Mouse (Mus musculus) limb, embryonic 10.5 days (tissue): ENCODE measurements around the gene Olfml2b. TPM values are rescaled to one million over a fixed set of nuclear protein-coding genes. Genes with fewer than 3 reads are reported as not detected.

Source experiments
- DNase-seq: peaks from one replicate; pipeline ENCODE4 v3.0.0-alpha.2; 2017; ENCODE audit warnings: low spot score
- H3K27ac ChIP-seq: fragments of 300-500 bp; sonication (generic); 2 replicates; pipeline ENCODE4 v1.5.1; 2016; ENCODE audit warnings: mild to moderate bottlenecking
- H3K27me3 ChIP-seq: fragments of 300-500 bp; sonication (generic); 2 replicates; pipeline ENCODE4 v1.6.1; 2016; ENCODE audit warnings: low read depth, mild to moderate bottlenecking; ENCODE audit not compliant: poor library complexity, severe bottlenecking
- H3K36me3 ChIP-seq: fragments of 300-500 bp; sonication (generic); 2 replicates; pipeline ENCODE4 v1.6.1; 2016; ENCODE audit warnings: mild to moderate bottlenecking, moderate library complexity
- H3K4me1 ChIP-seq: fragments of 300-500 bp; sonication (generic); 2 replicates; pipeline ENCODE4 v1.6.1; 2016
- H3K4me3 ChIP-seq: fragments of 300-500 bp; sonication (generic); 2 replicates; pipeline ENCODE4 v1.5.1; 2016; ENCODE audit warnings: mild to moderate bottlenecking, moderate library complexity
- H3K9me3 ChIP-seq: fragments of 300-500 bp; sonication (generic); replicated peaks from 2 replicates; pipeline ENCODE4 v1.6.1; 2016; ENCODE audit warnings: mild to moderate bottlenecking
- WGBS: fragments of 180-500 bp; shearing (Covaris S2); methylation state at CpG from one replicate; pipeline ENCODE4 v1.1.7; 2016; 5-methylcytosine and 5-hydroxymethylcytosine counted together
- polyA plus RNA-seq: library from polyadenylated mRNA; unstranded; fragments of >200 nt; fragmentation: Nextera tagmentation; extraction: Ambion mirVana; gene quantifications from 2 replicates; pipeline ENCODE4 v1.2.1, GENCODE M21; 2016

Gene Olfml2b
- polyA plus RNA-seq, 1 experiment from 2014 or later, result 8.1 TPM

- WGBS, result 72% methylated on average over 15 of the region's 15 CpGs
- no peak overlapping the region for H3K27ac ChIP-seq
- DNase-seq, result peak; percentile 38
These were observed 7.8 kb downstream of the Olfml2b start for GRCm38 (mm10) chr1:170651989-170652740.

DNA sequence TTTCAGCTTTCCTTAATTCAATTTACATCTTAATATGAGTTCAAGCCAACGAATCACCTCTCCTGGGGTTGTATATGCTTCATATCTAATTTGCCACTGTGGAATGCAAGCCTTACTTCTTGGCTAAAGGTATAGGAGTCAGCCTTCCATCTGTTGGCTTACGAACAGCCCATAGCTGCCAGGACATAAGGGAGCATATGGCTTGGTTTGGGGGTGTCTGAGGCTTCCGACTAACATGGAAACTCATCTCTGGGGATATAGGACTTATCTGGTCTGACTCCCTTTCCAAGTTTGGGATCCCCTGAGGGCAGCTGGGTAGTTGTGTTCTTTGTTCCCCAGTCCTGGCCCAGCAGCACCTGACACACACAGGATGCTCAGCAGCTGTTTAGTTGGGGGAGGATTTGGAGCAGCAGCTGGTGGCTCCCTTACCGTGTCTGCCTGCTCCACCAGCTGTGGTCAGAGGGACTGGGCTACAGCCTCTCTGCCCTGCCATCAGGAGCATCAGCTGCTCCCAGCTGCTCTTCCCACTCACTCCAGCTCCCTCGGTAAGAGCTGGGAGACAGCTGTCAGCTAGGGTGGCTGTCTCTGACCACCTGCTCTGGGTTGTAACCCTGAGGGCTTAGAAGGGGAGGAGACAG is 11.1 kb downstream of the Olfml2b start:
- Histone ChIP-seq H3K4me1 (peaks cover 30% of the 10 kb centered on the region), H3K9me3 (no peaks in the 10 kb centered on the region), H3K36me3 (no peaks in the 10 kb centered on the region), H3K27me3 (no peaks in the 10 kb centered on the region), H3K4me3 (no peak overlapping the region), H3K27ac (no peak overlapping the region)
- DNase-seq, result no peak
- WGBS, result 66% methylated on average over 5 of the region's 5 CpGs

More at GRCm38 (mm10) chr1:170651989-170652740, 7.8 kb downstream of the Olfml2b start:
- H3K36me3 ChIP-seq, result no peaks in the 10 kb centered on the region
- H3K27me3 ChIP-seq, result no peaks in the 10 kb centered on the region
- peaks cover 26% of the 10 kb centered on the region for H3K4me1 ChIP-seq
- H3K9me3 ChIP-seq, result no peaks in the 10 kb centered on the region
- no peak overlapping the region for H3K4me3 ChIP-seq

GRCm38 (mm10) chr1:170656518-170657227 is 12.3 kb downstream of the Olfml2b start:
- no peak for DNase-seq
- Histone ChIP-seq H3K9me3 (no peaks in the 10 kb centered on the region), H3K27me3 (no peaks in the 10 kb centered on the region), H3K4me3 (no peak overlapping the region), H3K4me1 (peaks cover 26% of the 10 kb centered on the region), H3K36me3 (no peaks in the 10 kb centered on the region), H3K27ac (no peak overlapping the region)
- WGBS, result 76% methylated on average over 11 of the region's 11 CpGs

- Histone ChIP-seq H3K4me1 (peaks cover 22% of the 10 kb centered on the region), H3K27me3 (no peaks in the 10 kb centered on the region), H3K36me3 (no peaks in the 10 kb centered on the region), H3K9me3 (no peaks in the 10 kb centered on the region), H3K4me3 (no peak overlapping the region), H3K27ac (peak overlapping the region; percentile 42; the same call in 1 of the 2 replicates)
- WGBS, result 45% methylated on average over 2 of the region's 2 CpGs
- no peak for DNase-seq
These were observed 12.8 kb downstream of the Olfml2b start for GRCm38 (mm10) chr1:170657228-170657521.

DNA sequence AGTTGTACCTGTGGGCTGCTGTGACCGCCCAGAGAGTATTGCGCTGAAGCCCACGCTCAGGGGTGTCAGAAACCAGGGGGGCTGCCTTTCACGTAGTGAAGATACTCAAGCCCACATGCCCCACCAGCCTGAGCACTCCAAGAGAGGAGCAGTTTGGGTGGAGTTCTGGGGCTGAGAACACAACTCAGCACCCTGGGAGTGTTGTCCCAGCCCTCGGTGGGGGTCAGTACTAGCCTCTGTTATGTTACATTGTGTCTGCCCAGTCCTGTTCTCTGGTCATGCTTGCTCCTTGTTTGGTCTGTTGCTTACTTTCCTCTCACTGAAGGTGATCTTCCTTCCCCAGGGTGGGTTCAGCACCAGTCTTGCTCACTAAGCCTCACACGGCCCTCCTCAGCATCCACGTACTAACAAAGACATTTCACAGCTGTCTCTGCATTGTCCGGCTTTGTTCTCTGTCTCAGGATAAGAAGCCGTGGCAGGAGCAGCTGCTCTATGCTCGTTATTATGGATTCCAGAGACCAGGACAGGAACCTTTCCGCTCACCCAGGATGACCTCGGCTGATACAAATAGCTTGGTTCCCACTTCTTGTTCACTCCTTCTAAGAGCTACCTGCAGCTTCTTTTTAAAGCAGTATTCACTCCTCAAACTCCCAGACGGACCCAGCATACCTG is 13.4 kb downstream of the Olfml2b start:
- Histone ChIP-seq H3K9me3 (no peaks in the 10 kb centered on the region), H3K27ac (peak overlapping the region; percentile 42; the same call in 1 of the 2 replicates), H3K4me3 (no peak overlapping the region), H3K27me3 (no peaks in the 10 kb centered on the region), H3K36me3 (peaks cover 4% of the 10 kb centered on the region), H3K4me1 (peaks cover 20% of the 10 kb centered on the region)
- 78% methylated on average over 13 of the region's 13 CpGs for WGBS
- no peak for DNase-seq

- no peak overlapping the region for H3K4me3 ChIP-seq
- WGBS, result 89% methylated on average over 13 of the region's 13 CpGs
- H3K4me1 ChIP-seq, result peaks cover 20% of the 10 kb centered on the region
- H3K9me3 ChIP-seq, result no peaks in the 10 kb centered on the region
- no peak overlapping the region for H3K27ac ChIP-seq
- DNase-seq, result no peak
- H3K36me3 ChIP-seq, result peaks cover 4% of the 10 kb centered on the region
- no peaks in the 10 kb centered on the region for H3K27me3 ChIP-seq
These were observed 14.9 kb downstream of the Olfml2b start for GRCm38 (mm10) chr1:170659260-170659659.

- no peak overlapping the region for H3K27ac ChIP-seq
- H3K4me3 ChIP-seq, result no peak overlapping the region
- H3K27me3 ChIP-seq, result no peaks in the 10 kb centered on the region
- no peaks in the 10 kb centered on the region for H3K9me3 ChIP-seq
- peaks cover 13% of the 10 kb centered on the region for H3K36me3 ChIP-seq
- no peak for DNase-seq
- WGBS, result 89% methylated on average over 11 of the region's 11 CpGs
- H3K4me1 ChIP-seq, result no peaks in the 10 kb centered on the region
These were observed 20.4 kb downstream of the Olfml2b start for GRCm38 (mm10) chr1:170664620-170665185.

- Histone ChIP-seq H3K27me3 (no peaks in the 10 kb centered on the region), H3K27ac (no peak overlapping the region), H3K4me3 (no peak overlapping the region), H3K9me3 (no peaks in the 10 kb centered on the region), H3K4me1 (no peaks in the 10 kb centered on the region), H3K36me3 (peaks cover 17% of the 10 kb centered on the region)
- WGBS, result 88% methylated on average over 7 of the region's 7 CpGs
- DNase-seq, result no peak
These were observed 20.9 kb downstream of the Olfml2b start for GRCm38 (mm10) chr1:170665200-170665599.

DNA sequence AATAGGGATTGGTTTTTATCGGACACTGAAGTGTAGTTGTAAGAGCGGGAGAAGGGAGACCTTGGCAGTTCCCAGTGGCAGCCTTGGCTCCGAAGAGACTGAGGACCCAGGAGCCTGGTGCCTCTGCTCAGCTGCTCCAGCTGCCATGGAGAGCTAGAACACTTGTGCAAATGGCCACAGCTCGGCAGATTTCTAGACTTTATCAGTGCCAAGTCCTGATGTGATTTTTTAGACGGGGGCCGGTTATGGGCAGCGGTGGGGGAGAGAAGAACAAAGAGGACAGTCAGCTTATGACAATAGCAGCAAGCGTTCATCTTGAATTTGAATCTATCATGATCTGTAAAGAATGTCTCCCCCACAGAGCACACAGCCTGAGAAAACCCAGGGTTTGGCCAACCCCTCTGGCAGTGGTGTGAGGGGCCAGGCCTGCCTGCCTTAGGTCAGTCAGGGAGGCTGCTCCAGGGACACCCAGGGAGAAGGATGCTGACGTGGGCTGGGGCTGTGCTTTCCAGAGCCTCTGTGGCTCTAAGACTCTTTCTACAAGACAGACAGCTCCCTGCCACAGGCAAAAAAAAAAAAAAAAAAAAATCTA is 29.9 kb downstream of the Olfml2b start:
- peaks cover 9% of the 10 kb centered on the region; the same call in 1 of the 2 replicates for H3K36me3 ChIP-seq
- peaks cover 9% of the 10 kb centered on the region; the same call in 1 of the 2 replicates for H3K4me1 ChIP-seq
- no peak for DNase-seq
- H3K27me3 ChIP-seq, result no peaks in the 10 kb centered on the region
- no peaks in the 10 kb centered on the region for H3K9me3 ChIP-seq
- no peak overlapping the region for H3K4me3 ChIP-seq
- WGBS, result 87% methylated on average over 9 of the region's 9 CpGs
- H3K27ac ChIP-seq, result no peak overlapping the region

DNA sequence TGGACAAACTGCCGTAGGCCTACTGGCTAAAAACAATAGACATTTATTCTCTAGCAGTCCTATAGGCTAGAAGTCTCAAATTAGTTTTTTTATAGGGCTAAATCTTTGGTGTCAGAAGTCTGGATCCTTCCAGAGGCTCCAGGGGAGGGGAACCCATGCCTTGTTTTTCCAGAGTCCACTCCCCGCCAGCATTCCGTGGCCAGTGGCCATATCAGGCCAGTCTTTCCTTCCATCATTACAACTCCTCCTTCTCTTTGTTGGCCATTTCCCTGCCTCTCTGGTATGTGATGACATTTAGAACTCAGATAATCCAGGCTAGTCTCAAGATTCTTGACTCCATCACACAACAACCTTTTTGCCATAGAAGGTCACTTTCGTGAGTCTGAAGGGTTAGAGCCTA is 33.3 kb downstream of the Olfml2b start:
- H3K4me3 ChIP-seq, result no peak overlapping the region
- 96% methylated on average over 4 of the region's 4 CpGs for WGBS
- no peaks in the 10 kb centered on the region for H3K9me3 ChIP-seq
- no peak overlapping the region for H3K27ac ChIP-seq
- DNase-seq, result no peak
- no peaks in the 10 kb centered on the region for H3K27me3 ChIP-seq
- peaks cover 5% of the 10 kb centered on the region for H3K36me3 ChIP-seq
- H3K4me1 ChIP-seq, result peaks cover 9% of the 10 kb centered on the region; the same call in 1 of the 2 replicates

GRCm38 (mm10) chr1:170678861-170679260 is 34.5 kb downstream of the Olfml2b start:
- Histone ChIP-seq H3K36me3 (peaks cover 5% of the 10 kb centered on the region), H3K4me1 (peaks cover 5% of the 10 kb centered on the region; the same call in 1 of the 2 replicates), H3K27me3 (no peaks in the 10 kb centered on the region), H3K4me3 (no peak overlapping the region), H3K27ac (no peak overlapping the region; the same call in 1 of the 2 replicates), H3K9me3 (no peaks in the 10 kb centered on the region)
- WGBS, result 61% methylated on average over 4 of the region's 4 CpGs
- no peak for DNase-seq

- Histone ChIP-seq H3K9me3 (no peaks in the 10 kb centered on the region), H3K27ac (no peak overlapping the region), H3K4me3 (no peak overlapping the region), H3K27me3 (no peaks in the 10 kb centered on the region), H3K36me3 (peaks cover 5% of the 10 kb centered on the region), H3K4me1 (peaks cover 5% of the 10 kb centered on the region; the same call in 1 of the 2 replicates)
- DNase-seq, result no peak
- 83% methylated on average over 2 of the region's 2 CpGs for WGBS
These were observed 35.3 kb downstream of the Olfml2b start for GRCm38 (mm10) chr1:170679624-170680023.
